Mouse (Mus musculus) left cerebral cortex, adult 18-20 months (tissue): Measurements from ENCODE around the gene Tcp10b. TPM values are rescaled to one million over a fixed set of nuclear protein-coding genes. Genes with fewer than 3 reads are reported as not detected.

Experiments used
- total RNA-seq, 2 experiments: library from RNA; stranded (reverse); gene quantifications; 2 replicates each; pipeline ENCODE4 v1.2.3; 2021

Gene Tcp10b
- total RNA-seq, 2 experiments from 2014 or later: 0.73 to 0.91 TPM

Other genes with a start within 250 kb of the Tcp10b start
- gene Mas1, start 193.0 kb upstream of the Tcp10b start, total RNA-seq: 10 to 100 TPM; 33.7 to 39.3 TPM
- not detected for gene Mrgprh, start 185.1 kb upstream of the Tcp10b start, total RNA-seq
- 1 to 10 TPM; 2.3 to 4.2 TPM for gene Pnldc1, start 150.9 kb upstream of the Tcp10b start, total RNA-seq
- 100 to 1,000 TPM; 221 to 227 TPM for gene Tcp1, start 145.4 kb upstream of the Tcp10b start, total RNA-seq
- gene Mrpl18, start 144.8 kb upstream of the Tcp10b start, total RNA-seq: 10 to 100 TPM; 60.4 to 66.3 TPM
- 1 to 10 TPM; 4.8 to 5.5 TPM for gene Acat3, start 120.5 kb upstream of the Tcp10b start, total RNA-seq
- gene Acat2, start 100.4 kb upstream of the Tcp10b start, total RNA-seq: 10 to 100 TPM; 63.4 to 71.2 TPM
- gene Wtap, start 66.9 kb upstream of the Tcp10b start, total RNA-seq: 10 to 100 TPM; 54.5 to 58.9 TPM
- 100 to 1,000 TPM; 272 to 273 TPM for gene Sod2, start 54.3 kb upstream of the Tcp10b start, total RNA-seq
- not detected for gene Gpr31b, start 8.8 kb upstream of the Tcp10b start, total RNA-seq
- gene Unc93a, start 70.7 kb downstream of the Tcp10b start, total RNA-seq: not detected
- gene Smok2a, start 160.1 kb downstream of the Tcp10b start, total RNA-seq: not detected
- under 1 TPM in 1 of 2 experiments, not detected in 1; 0.21 TPM for gene Smok2b, start 169.2 kb downstream of the Tcp10b start, total RNA-seq